Mouse (Mus musculus) G1E (cell line): ENCODE data around the gene Slc44a2.

Experiments used
- CTCF ChIP-seq: IDR thresholded peaks from 2 replicates; pipeline ENCODE4 v1.5.1; 2012; ENCODE audit warnings: low read depth, low read length, inconsistent platforms, mixed read lengths
- GATA1 ChIP-seq: IDR thresholded peaks from 2 replicates; pipeline ENCODE4 v1.6.1; 2012; ENCODE audit warnings: borderline replicate concordance, low read length, inconsistent platforms, mixed read lengths
- GATA2 ChIP-seq: IDR thresholded peaks from 2 replicates; pipeline ENCODE4 v1.6.1; 2012; ENCODE audit warnings: low read depth, low read length, inconsistent platforms, borderline replicate concordance
- POLR2AphosphoS5 ChIP-seq: IDR thresholded peaks from 2 replicates; pipeline ENCODE4 v1.6.1; 2012; ENCODE audit warnings: low read depth, low read length, inconsistent platforms; ENCODE audit not compliant: insufficient replicate concordance
- TAL1 ChIP-seq: conservative IDR thresholded peaks from 2 replicates; pipeline ENCODE4 v1.6.1; 2012; ENCODE audit warnings: low read depth, low read length, inconsistent platforms, mixed read lengths

- TF ChIP-seq CTCF (no peak), GATA1 (no peak), GATA2 (no peak), TAL1 (no peak), POLR2AphosphoS5 (no peak)
Observed at GRCm38 (mm10) chr9:21320619-21321512, at the start of gene Slc44a2.
